Mouse (Mus musculus): Measurements from ENCODE around the gene Mapk10.

The Mapk10 gene

GRCm38 (mm10) chr5:103166755-103167154 lies 44.4 kb downstream of the Mapk10 start:
- DNase-seq (ENCODE audit: low spot score in 2 of 2): no peak

- no peak for DNase-seq (ENCODE audit: low spot score in 2 of 2)
Measured at GRCm38 (mm10) chr5:103164022-103164421, 47.1 kb downstream of the Mapk10 start.

- DNase-seq (ENCODE audit: low spot score in 2 of 2): no peak
Measured at GRCm38 (mm10) chr5:103161574-103161973, 49.6 kb downstream of the Mapk10 start.

- peak; percentile 45 to 52 for DNase-seq (ENCODE audit: low spot score in 2 of 2)
Measured at GRCm38 (mm10) chr5:103161196-103161540, 50.0 kb downstream of the Mapk10 start.

- DNase-seq (ENCODE audit: low spot score in 2 of 2): no peak
Measured at GRCm38 (mm10) chr5:103160314-103161195, 50.6 kb downstream of the Mapk10 start.

- no peak for DNase-seq (ENCODE audit: low spot score in 2 of 2)
Measured at GRCm38 (mm10) chr5:103140935-103141334, 70.2 kb downstream of the Mapk10 start.

- peak in 1 of 2 experiments; percentile 60 for DNase-seq (ENCODE audit: low spot score in 2 of 2)
Measured at GRCm38 (mm10) chr5:103134839-103135238, 76.3 kb downstream of the Mapk10 start.

GRCm38 (mm10) chr5:103133626-103134025 lies 77.5 kb downstream of the Mapk10 start:
- DNase-seq (ENCODE audit: low spot score in 2 of 2): no peak

GRCm38 (mm10) chr5:103132814-103133213 lies 78.3 kb downstream of the Mapk10 start:
- DNase-seq (ENCODE audit: low spot score in 2 of 2): no peak

GRCm38 (mm10) chr5:103119618-103120017 lies 91.5 kb downstream of the Mapk10 start:
- DNase-seq (ENCODE audit: low spot score in 2 of 2): no peak

- no peak for DNase-seq (ENCODE audit: low spot score in 2 of 2)
Measured at GRCm38 (mm10) chr5:103115571-103115970, 95.6 kb downstream of the Mapk10 start.

- no peak for DNase-seq (ENCODE audit: low spot score in 2 of 2)
Measured at GRCm38 (mm10) chr5:103112471-103112870, 98.7 kb downstream of the Mapk10 start.

- DNase-seq (ENCODE audit: low spot score in 2 of 2): no peak
Measured at GRCm38 (mm10) chr5:103109409-103109808, 101.7 kb downstream of the Mapk10 start.

GRCm38 (mm10) chr5:103105441-103106414 lies 105.4 kb downstream of the Mapk10 start:
- peak in 1 of 2 experiments; percentile 55 for DNase-seq (ENCODE audit: low spot score in 2 of 2)

- DNase-seq (ENCODE audit: low spot score in 2 of 2): no peak
Measured at GRCm38 (mm10) chr5:103104082-103104481, 107.1 kb downstream of the Mapk10 start.

GRCm38 (mm10) chr5:103102876-103103393 lies 108.2 kb downstream of the Mapk10 start:
- DNase-seq (ENCODE audit: low spot score in 2 of 2): no peak

- no peak for DNase-seq (ENCODE audit: low spot score in 2 of 2)
Measured at GRCm38 (mm10) chr5:103102176-103102575, 109.0 kb downstream of the Mapk10 start.

GRCm38 (mm10) chr5:103094166-103094565 lies 117.0 kb downstream of the Mapk10 start:
- peak; percentile 48 to 66 for DNase-seq (ENCODE audit: low spot score in 2 of 2)

GRCm38 (mm10) chr5:103085844-103086243 lies 125.3 kb downstream of the Mapk10 start:
- DNase-seq (ENCODE audit: low spot score in 2 of 2): no peak

GRCm38 (mm10) chr5:103075451-103075850 lies 135.7 kb downstream of the Mapk10 start:
- DNase-seq (ENCODE audit: low spot score in 2 of 2): no peak

- DNase-seq (ENCODE audit: low spot score in 2 of 2): no peak
Measured at GRCm38 (mm10) chr5:103072200-103072825, 138.8 kb downstream of the Mapk10 start.
